Mouse (Mus musculus): ENCODE measurements at regions not wholly inside any gene's neighbourhood (a gene's known extent, or its start where the extent isn't known, plus 50 kb on each side); places are given as distances from the start of the nearest gene placed in this dataset.

GRCm38 (mm10) chr16:78631797-78632196, 55.3 kb upstream of the D16Ertd472e start:
- no peak for DNase-seq (ENCODE audit: low spot score)

GRCm38 (mm10) chr16:78626803-78627202, 50.3 kb upstream of the D16Ertd472e start:
- DNase-seq (ENCODE audit: low spot score) = no peak

All from MN1 (cell line).